Mouse (Mus musculus): ENCODE data around the gene Prkar2b.
A peak's percentile ranks its signal among the peaks of the same experiment; 100 is the strongest.

Prkar2b gene

DNA sequence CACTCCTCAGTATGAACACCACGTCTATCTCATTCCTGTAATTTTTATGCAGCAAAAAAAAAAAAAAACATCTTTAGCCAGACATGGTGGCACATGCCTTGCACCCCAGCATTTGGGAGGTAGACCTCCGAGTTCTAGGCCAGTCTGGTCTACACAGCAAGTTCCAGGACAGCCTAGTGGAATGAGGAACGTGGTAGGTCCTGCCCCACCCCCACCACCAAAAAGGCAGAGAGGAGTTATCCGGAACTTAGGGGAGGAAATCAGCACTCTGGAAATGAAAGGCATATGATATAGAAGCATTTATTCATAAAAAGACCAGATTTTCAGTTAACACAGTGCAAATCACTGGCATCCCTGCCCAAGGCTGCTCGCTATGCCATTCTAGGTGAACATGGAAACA lies 52.4 kb downstream of the Prkar2b start:
- no peak for DNase-seq

DNA sequence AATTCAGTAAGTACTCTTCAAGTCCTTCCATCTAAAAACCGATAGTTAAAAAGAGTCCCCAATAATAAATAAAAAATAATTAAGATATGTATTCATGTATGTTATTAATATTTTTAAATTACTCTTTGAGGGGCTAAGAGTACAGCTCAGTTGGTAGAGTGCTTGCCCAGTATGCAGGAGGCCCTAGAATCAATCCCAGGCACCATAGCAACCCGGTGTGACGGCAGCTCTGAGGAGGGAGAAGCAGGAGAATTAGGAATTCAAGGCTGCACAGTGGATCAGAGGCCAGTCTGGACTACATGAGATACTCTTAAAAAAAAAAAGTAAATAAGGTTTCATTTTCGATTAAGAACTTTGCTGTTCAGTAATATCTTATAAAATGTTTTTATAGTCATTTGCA lies 53.5 kb downstream of the Prkar2b start:
- no peak for DNase-seq

DNA sequence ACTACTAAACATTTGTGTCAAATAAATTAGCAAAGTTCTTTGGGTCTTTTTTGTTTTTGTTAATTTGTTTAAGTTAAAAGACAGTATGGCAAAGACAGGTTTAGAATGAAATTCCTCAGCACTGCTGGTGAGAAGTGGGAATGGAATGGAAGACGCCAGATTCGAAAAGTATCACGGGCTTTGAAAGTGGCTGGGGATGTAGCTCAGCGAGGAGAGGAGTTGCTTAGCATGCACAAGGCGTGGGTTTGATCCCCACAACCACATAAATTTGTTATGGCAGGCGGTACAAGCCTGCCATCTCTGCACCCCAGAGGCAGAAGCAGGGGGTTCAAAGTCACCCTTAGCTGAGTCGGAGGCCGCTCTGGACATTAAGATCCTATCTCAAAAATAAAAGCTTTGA lies 54.1 kb downstream of the Prkar2b start:
- DNase-seq = no peak

DNA sequence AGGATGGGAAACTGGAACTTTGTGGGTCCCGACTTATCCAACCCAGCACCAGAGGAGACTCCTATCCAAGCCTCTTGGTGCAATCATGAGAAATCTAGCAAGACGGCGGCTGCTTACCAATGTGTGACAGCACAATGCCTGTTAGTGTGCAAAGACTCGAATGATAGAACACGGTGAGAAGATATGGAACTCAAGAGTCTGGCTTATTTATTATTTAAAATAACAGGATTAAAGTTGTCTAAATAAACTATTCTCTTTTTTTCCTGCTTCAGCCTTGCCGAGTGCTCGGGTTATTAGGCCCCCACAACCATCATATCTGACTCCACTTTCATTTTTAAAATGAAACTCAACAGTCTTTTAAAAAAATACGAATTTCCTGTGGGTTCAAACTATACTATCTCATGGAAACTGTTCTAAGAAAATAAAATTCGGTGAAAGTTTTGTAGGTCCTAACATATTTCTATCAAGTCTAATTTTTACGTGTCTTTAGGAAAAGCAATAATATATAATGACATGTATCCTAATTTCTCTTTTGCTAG lies 54.6 kb downstream of the Prkar2b start:
- no peak for DNase-seq

DNA sequence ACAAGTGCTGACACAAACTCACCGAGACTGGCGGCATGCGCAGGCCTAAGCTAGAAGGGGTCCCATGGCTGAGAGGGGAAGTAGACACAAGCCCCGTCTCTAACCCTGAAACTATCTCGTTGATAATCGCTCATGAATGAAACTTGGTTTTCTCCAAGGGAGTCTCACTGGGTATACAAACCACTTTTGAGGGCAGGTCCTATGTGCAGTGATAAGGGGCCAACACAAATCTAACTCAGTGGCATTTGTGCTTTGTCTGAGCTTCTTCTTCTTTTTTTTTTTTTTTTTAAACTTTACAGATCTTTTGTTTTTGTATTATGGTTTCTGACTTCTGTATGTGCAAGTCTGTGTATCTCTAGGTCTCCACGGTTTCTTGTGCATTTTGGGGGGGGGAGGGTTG lies 60.6 kb downstream of the Prkar2b start:
- DNase-seq = no peak

DNA sequence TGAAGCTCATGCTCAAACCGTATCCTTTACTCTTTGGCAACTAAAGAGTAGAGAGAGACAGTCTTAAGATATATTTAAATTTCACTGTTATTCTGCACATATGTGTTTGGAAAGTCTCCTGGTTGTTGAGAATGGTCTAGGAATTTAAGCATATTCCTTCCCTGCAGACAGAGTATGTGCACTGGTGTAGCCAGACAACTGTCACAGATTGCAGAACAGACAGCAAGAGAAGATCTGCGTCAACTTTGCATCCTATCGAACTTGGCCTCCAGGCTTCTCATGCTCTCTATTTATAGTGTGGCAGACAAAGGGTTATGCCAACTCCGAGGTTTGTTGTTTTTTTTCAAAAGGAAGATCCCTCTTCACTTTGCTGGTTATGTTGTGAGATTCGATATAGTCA lies 62.4 kb downstream of the Prkar2b start:
- DNase-seq = no peak

DNA sequence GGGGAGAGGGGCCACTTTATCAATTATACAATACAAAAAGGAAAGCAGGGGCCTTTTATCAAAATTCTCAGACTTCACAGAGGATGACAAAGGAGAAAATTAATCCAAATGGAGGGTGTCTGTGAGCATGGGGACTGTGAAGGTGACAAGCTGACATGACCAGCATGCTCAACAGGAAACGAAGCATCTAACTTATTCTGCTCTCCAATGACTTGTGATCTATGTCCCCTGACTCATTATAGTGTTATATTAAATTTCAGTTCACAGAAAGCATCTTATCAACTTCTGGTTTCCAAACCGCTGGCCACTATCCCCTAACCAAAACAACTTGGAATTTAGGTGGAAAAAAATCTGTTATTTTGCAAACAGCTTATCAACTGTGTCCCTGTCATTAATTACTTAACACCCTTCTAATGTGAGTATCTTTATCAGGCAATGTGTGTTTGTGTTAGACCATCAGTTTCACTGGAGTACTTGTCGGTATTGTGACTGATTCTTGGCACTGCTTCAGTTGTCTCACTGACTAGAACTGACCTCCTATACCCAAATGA lies 63.7 kb downstream of the Prkar2b start:
- no peak for DNase-seq

DNA sequence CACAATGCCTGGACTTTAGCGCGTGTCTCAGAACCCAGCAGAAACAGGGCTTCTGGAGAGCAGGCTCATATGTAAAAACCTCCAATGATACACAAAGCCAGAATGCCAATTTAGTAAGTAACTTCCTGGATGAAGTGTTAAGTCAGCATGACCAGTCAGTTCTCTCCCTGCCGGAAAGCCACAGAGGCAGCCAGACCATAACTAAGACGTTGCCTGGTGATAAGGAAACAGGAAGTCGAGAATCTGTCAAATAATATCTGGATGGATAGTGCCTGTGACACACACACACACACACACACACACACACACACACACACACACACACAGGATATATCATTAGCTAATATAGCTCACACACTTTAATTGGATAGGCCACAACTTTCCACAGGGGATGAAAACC lies 64.2 kb downstream of the Prkar2b start:
- DNase-seq = peak; percentile 40

DNA sequence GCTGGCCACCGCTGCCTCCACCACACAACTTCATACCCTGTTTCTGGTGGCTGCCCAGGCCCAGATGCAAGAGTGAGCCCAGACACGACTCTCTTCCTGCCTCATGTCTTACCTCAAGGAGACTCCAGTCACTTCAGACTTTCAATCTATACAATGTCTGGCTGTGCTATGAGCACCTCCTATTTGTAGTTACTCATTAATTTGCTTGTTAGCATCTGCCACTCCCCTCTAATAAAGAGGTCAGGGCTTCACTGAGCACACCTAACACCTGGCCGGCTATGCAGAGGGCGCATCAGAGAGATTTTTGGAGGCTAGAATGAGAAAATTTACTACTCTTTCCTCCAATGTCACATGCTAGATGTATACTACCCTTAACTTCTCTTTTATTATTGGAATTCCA lies 70.5 kb downstream of the Prkar2b start:
- DNase-seq = no peak

DNA sequence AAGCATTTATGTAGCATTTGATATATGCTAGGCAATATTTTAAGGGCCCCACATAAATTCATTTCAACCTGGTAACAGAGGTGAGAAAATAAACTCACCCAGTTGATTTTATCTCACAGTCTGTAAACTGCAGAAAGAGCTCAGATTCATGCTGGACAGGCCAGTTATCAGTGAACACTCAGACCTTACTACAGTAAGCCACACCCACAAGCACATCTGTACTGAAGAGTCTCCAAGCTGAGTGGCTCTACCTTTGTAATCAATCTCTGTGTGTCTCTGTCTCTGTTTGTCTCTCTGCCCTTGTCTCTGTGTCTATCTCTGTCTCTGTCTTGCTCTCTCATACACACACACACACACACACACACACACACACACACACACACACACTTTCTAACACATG lies 71.4 kb downstream of the Prkar2b start:
- no peak for DNase-seq

DNA sequence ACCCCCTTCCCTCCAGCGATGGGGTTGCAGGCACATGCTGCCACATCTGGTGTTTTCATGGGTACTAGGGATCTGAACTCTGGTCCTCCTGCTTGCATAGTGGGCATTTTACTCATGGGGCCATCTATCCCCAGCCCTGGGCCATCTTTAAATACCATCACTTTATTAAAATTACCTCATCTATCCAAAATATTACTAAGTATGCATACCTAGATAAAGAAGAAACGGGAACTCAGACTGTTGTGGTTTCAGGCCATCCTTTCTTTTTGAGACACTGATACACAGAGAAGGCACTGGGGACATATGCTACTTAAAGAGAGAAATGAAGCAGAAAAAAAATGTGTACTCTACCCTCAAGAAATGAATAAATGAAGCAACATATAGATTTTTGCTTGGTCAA lies 74.6 kb downstream of the Prkar2b start:
- no peak for DNase-seq

DNA sequence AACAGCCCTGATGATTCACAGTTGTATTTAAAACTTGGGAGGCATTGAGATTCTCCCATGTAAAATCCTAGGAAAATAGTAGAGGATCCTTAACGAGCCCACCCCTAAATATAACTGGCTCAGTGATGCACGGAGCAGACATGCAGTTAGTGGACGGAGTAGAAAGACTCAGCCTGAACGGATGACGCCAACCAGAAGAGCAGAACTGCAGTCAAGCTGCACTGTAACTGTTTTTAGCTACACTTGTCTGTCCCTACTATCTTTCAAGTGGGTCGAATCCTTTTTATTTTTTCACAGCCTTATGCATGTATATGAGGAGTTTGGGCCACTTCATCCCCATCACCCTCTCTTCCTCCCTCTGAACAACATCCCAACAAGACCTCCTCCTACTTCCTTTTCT lies 75.4 kb downstream of the Prkar2b start:
- DNase-seq = no peak

DNA sequence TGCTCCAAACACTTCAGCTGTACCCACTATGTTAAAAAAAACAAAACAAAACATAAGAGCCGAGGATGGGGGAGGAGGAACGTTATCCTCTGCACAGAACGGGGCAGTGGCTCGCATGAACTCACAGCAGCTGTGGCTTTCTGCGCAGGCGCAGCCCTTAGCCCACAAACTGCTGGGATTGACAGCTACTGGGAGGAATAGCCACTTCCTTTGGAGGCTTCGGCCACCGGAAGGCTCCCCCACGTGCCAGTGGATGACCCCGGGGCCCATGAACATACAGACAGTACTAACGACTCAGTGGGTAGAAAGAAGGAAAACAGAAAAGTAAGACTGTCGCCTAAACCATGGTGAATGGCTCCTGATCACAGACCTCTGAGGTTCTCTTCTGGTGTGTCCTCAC lies 76.4 kb downstream of the Prkar2b start:
- peak; percentile 22 for DNase-seq

DNA sequence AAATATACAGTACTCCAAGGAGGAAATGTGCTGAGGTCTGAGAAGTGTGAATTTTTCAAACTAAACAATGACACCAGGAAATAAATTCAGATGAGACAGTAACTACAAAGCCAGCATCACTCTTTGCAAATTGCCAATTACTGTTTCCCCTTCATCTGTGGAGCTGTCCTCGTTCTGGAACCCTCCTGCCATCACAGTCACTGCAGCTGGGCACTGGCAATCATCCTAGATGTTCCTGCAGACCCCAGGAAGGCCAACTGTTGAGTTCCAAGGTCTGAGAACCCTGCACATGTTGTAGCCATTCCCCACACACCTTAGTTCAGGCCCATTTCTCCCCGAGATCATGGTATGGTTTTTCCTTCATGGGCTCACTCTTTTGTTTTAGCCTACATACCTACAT lies 76.9 kb downstream of the Prkar2b start:
- no peak for DNase-seq

DNA sequence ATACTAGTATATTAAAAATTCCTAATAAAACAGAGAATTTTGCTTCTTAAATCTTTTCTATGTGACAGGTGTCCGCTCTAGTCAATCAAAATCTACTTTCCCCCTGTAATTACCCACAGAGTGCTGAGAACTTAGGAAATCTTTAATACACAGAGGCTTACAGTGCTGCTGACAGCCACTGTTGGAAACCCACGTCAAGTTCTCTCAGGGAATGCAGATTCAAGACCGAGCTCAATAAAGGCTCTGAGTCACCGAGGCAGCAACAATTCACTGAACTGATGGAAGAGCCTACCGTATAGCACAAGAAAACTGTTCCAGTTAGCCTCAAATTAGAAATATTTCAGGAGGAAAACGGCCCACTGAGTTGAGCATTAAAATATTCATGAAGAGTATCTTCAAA lies 77.3 kb downstream of the Prkar2b start:
- DNase-seq = no peak

DNA sequence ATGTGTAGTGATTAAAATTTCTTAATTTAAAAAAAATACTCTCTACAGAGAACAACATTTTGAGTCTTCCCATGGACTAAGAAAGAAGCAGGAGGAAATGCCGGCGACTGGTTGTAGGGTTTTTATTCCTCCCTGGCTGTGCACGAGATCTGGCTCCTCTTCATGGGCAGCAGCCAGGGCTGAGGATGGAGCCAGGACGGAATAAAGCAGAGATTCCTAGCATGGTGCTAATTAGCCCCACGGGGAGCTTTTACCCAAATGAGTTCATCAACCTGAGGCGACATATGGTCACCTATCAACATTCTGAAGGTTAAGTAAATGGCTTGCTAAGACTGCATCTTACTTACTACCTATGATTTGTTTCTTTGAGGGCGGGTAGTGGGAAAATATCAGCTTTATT lies 77.9 kb downstream of the Prkar2b start:
- no peak for DNase-seq

DNA sequence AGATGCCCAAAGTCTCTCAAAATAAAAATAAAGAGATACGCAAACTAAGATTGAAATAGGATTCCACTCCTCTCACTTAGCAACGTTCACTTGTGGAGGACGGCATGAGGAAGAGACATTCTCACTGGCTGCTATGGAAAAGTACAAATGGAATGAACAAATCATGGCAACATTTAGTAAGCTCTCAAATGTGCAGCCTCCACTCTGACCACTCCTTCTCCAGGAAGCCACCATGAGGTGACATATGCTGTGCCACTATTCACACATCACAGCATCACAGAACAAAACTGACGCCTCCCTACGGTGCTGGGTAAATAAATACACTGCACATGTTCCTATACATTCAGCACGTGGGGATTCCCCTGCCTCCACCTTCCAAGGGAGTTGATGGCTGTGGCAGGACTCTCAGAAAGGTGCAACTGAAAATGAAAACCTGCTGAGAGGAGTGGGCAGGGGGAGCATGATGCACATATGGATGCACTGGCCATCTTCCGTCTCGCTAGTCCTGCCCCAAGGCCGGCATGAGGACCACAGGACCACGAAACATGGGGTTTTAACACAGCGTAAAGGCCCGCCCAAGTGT lies 83.4 kb downstream of the Prkar2b start:
- no peak for DNase-seq

DNA sequence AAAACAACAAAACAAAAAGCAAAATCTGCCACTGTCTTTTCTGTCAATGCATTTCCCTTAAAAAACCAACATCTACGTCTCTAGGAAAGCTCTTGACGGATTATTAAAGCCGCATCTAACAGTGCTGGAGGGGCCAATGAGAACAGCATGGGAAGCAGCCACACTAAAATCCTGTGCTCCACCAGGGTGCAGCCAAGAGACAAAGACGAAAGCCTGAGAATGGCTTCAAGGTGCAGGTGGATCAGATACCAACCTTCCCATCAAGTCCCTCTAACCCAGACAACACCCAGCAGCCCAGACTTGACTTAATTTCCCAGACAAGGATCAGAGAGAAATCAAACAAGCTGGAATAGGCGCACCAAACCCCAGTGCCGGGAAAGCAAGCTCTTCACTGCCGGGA lies 84.6 kb downstream of the Prkar2b start:
- peak; percentile 26 for DNase-seq

DNA sequence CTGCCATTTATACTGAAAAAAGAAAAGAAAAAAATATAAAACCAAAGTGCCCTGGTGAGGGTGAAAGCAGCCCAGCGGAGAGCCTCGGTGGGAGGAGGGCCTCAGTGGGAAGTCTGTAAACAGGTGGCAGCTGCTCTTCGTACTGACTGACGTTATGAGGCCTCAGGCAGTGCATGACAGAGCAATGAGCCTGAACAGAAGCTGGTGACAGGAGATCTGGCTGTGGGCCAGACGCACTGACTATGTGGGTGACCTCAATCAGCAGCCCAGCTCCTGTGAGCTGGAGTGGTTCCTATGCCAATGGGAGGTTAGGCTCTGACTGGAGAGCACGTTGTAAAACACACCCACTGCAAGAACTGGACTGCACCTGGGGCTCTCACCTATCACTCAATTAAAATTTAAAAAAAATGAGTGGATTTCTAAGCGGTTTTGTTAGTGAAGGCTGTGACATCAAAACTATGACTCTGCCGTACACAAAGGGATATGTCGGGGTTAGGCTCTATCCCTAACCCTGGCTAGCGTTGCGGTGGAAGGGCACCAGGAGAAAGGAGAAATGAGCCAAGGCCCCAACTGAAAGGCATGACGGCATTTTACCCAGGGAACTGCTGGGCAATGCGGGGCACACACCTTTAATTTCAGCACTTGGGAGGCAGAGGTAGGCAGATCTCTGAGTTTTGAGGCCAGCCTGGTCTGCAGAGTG lies 87.5 kb downstream of the Prkar2b start:
- DNase-seq = peak; percentile 44

DNA sequence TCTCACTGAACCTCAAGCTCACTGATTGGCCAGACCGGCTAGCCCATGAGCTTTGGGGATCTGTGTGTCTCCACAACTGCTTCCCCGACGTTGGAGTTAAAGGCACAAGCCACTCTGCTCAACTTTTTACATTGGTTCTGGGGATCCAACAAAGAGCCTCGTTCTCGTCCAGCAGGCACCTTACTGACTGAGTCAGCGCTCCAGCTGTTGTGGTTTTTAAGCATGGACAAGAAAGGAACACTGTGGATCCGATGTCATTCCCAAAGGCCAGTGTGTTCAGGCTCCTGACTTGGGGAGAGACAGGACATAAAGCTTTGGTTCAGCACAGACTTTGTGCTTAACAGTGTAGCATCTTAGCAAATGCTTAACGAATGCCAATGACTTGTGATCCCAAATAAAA lies 89.5 kb downstream of the Prkar2b start:
- DNase-seq = no peak

DNA sequence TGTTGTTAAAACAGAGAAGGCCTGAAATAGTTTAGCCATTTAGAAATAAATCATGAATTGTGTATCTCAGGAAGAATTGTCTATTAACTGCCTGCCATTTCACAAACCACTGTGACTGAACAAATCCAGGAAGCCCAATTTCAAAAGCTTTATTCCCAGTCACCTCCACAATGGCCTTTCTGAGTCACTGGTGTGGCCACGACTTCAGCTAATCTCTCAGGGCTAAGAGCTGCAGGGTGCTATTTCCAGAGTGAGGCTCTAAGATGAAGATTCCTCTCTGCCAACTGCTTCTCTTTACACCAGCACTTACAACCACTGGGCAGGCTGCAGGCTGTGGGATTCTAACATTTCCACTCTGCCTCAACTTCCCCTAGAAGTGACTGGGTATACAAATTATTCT lies 92.0 kb downstream of the Prkar2b start:
- DNase-seq = no peak

DNA sequence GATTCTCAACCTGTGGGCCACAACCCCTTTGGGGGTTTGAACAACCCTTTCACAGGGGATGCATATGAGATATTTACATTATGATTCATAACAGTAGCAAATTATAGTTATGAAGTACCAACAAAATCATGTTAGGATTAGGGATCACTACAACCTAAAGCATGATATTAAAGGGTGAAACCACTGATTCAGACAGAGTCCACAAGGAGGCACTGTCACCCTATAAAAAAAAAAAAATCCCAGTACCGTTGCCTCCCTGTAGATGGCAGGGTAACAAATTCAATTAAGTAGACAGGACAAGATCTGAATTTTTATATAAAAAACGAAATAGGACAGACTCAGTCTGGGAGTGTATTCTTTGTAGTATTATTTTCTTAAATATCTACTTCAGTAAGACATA lies 93.6 kb downstream of the Prkar2b start:
- peak; percentile 63 for DNase-seq

DNA sequence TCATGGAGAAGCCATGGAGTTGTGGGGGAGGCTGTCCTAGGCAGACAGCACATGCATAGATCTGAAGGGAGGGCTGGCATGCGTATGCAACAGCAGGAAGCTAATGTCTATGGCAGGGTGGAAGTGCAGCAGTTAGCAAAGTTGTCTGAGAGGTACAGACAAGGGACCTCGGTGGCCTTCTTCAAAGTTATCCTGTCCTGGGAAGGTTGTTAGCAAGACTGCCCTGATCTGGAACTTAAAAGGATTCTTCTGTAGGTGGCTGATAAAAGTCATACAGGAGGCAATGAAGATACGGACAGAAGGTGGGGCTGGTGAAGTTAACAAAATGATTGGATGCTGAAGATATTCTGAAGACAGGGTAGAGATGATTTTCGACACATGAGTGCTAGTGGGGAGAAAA lies 94.7 kb downstream of the Prkar2b start:
- no peak for DNase-seq

DNA sequence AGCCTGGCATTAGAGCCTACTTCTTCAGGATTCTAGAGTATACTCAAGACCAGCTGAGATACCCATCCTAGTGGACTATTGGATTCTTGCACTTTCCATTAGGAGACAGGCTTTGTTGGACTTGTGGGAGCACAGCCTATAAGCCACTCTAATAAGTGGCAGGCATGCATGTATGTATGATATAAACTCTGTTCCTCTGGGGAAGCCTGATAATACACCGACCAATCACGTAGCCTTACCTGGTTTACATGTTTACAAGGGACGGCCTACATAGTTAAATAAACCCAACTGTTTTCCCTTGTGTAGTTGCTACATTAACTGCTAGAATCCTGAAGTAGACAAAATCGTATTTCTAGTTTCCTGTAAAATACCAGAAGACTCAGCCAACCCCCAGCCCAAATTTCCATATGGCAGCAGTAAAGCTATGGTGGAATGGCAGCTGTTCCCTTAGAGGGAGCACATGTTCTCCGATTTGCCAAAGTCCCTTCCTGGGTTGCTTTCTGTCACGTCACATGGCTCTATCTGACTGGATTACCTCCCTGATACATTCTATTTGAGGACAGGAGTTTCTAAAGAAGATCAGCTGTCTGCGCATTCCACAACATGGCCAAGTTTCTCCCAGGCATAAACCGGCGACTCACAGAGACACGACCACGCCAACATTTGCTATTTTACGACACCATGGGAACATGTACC lies 95.4 kb downstream of the Prkar2b start:
- no peak for DNase-seq
